Mouse (Mus musculus): ENCODE measurements around the gene Mrto4. TPM values are rescaled to one million over a fixed set of nuclear protein-coding genes. Genes with fewer than 3 reads are reported as not detected.

Gene Mrto4
- polyA plus RNA-seq, 1 experiment from 2014 or later, result 115 TPM

DNA sequence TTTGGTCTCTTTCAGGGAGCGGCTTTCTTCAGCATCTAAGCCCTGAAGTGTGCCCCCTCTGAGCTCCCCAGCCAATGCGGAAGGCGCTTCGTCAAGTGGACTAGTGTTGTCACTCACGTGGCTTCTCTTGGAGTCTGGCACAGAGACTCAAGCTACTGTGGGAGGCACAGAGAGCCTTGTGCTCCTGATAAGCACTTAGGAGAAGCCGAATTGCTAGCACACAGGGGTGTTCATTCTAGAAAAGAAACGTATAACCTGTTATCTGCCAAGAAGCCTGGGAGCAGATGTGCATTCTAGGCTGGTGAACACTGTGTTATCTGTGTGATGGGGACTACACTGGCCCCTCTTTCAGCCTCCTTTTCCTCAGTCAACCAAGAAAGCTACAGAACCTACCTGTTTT is 16.9 kb downstream of the Mrto4 start:
- Histone ChIP-seq H3K27ac (replicated peaks) (no peak overlapping the region), H3K27me3 (peaks cover 4% of the 10 kb centered on the region; the same call in 1 of the 2 replicates), H3K4me1 (no peaks in the 10 kb centered on the region), H3K9ac (replicated peaks) (no peak overlapping the region), H3K4me3 (no peak overlapping the region), H3K9me3 (no peaks in the 10 kb centered on the region), H3K36me3 (no peaks in the 10 kb centered on the region), H3K4me2 (replicated peaks) (no peak overlapping the region)
- ATAC-seq (replicated peaks), result no peak
- 72% methylated on average over 7 of the region's 7 CpGs for WGBS

- ATAC-seq (replicated peaks), result no peak
Measured at GRCm38 (mm10) chr4:139334631-139335295, 17.6 kb downstream of the Mrto4 start.

DNA sequence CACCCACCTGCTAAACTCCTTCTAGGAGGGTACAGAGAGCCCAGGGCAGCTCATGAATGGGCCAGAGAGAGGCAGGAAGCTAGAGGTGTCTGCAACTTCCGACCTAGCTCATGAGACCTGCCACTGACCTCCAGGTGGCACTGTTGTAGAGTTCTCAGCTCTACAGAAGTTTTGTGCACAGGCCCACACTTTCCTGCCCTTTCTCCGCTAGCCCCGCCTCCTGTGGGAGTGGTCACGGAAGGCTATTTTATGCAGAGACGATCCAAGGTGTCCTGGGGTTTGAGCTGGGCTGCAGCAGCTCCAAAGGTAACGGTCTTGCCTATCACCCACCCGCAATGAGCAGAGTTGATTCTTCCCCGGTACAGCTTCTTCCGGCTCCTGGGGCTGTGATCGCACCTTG is 21.8 kb downstream of the Mrto4 start:
- Histone ChIP-seq H3K4me2 (replicated peaks) (no peak overlapping the region), H3K27ac (replicated peaks) (no peak overlapping the region), H3K9ac (replicated peaks) (no peak overlapping the region), H3K4me3 (no peak overlapping the region), H3K9me3 (no peaks in the 10 kb centered on the region), H3K4me1 (no peaks in the 10 kb centered on the region), H3K27me3 (no peaks in the 10 kb centered on the region), H3K36me3 (no peaks in the 10 kb centered on the region)
- 16% methylated on average over 10 of the region's 10 CpGs for WGBS
- no peak for ATAC-seq (replicated peaks)

More at GRCm38 (mm10) chr4:139334631-139335295, 17.6 kb downstream of the Mrto4 start:
- 69% methylated on average over 7 of the region's 9 CpGs for WGBS
- Histone ChIP-seq H3K4me3 (no peak overlapping the region), H3K9me3 (no peaks in the 10 kb centered on the region), H3K27ac (replicated peaks) (no peak overlapping the region), H3K4me1 (no peaks in the 10 kb centered on the region), H3K27me3 (peaks cover 4% of the 10 kb centered on the region; the same call in 1 of the 2 replicates), H3K36me3 (no peaks in the 10 kb centered on the region), H3K9ac (replicated peaks) (no peak overlapping the region), H3K4me2 (replicated peaks) (no peak overlapping the region)

DNA sequence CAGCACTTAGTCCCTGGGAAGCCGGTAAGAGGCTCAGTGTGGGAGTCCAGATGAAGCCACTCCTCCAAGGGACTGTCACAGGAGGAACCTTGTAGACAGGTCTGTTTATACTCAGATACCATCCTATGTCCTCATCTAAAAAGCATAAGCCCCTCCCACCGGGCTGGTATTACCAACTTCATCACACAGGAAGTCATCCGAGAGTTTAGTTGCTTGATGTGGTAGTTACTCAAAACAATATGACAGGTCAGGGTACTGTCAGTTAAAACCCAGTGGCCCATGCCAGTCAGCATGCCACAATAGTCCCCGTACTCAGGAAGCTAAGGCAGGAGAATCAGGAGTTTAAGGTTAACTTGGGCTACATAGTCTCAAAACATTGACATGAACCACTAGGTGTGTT is 32.6 kb downstream of the Mrto4 start:
- Histone ChIP-seq H3K27me3 (no peaks in the 10 kb centered on the region), H3K9me3 (no peaks in the 10 kb centered on the region), H3K4me1 (no peaks in the 10 kb centered on the region), H3K4me3 (no peak overlapping the region), H3K27ac (replicated peaks) (no peak overlapping the region), H3K4me2 (replicated peaks) (no peak overlapping the region), H3K9ac (replicated peaks) (no peak overlapping the region), H3K36me3 (peaks cover 2% of the 10 kb centered on the region; the same call in 1 of the 2 replicates)
- no peak for ATAC-seq (replicated peaks)
- WGBS, result 89% methylated on average over 4 of the region's 4 CpGs

DNA sequence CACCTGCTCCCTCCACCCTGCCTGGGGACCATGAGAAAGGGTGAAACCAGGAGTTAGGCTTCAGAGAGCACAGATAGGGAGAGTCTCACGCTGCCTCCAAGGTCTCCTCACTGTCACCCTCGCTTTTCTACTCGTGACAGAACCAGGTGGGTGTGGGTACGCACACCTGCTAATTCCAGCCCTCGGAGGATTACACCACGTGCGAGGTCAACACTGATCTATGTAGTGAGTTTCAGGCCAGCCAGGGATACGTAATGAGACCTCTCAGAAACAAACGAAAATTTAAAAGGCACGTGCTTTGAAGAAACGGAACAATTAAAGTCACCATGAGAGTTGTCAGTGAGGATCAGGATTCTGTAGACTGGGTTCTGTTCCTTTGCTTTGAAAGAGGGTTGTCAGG is 33.9 kb downstream of the Mrto4 start:
- peaks cover 2% of the 10 kb centered on the region; the same call in 1 of the 2 replicates for H3K36me3 ChIP-seq
- ATAC-seq (replicated peaks), result no peak
- WGBS, result 94% methylated on average over 11 of the region's 11 CpGs
- H3K4me1 ChIP-seq, result no peaks in the 10 kb centered on the region
- H3K9ac ChIP-seq (replicated peaks), result no peak overlapping the region
- no peak overlapping the region for H3K4me2 ChIP-seq (replicated peaks)
- H3K27me3 ChIP-seq, result no peaks in the 10 kb centered on the region
- H3K9me3 ChIP-seq, result no peaks in the 10 kb centered on the region
- no peak overlapping the region for H3K4me3 ChIP-seq
- no peak overlapping the region for H3K27ac ChIP-seq (replicated peaks)

DNA sequence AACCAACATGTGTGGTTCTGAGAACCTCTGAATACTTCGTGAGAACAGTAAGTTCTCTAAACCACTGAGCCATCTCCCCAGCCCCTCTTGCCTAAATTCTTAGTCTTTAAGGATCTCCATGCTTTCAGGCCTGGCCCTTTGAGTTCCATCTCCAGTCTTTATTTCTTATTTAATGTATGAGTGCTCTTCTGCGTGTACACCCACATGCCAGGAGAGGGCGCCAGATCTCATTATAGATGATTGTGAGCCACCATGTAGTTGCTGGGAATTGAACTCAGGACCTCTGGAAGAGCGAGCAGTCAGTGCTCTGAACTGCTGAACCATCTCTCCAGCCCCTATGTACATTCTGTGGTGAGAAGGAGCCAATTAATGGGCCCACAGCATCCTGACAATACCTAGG is 39.7 kb downstream of the Mrto4 start:
- peaks cover 24% of the 10 kb centered on the region for H3K4me1 ChIP-seq
- peaks cover 2% of the 10 kb centered on the region; the same call in 1 of the 2 replicates for H3K36me3 ChIP-seq
- H3K27ac ChIP-seq (replicated peaks), result no peak overlapping the region
- no peak overlapping the region for H3K9ac ChIP-seq (replicated peaks)
- WGBS, result 61% methylated on average over 4 of the region's 4 CpGs
- H3K27me3 ChIP-seq, result no peaks in the 10 kb centered on the region
- no peak for ATAC-seq (replicated peaks)
- H3K4me2 ChIP-seq (replicated peaks), result no peak overlapping the region
- H3K4me3 ChIP-seq, result no peak overlapping the region
- no peaks in the 10 kb centered on the region for H3K9me3 ChIP-seq

DNA sequence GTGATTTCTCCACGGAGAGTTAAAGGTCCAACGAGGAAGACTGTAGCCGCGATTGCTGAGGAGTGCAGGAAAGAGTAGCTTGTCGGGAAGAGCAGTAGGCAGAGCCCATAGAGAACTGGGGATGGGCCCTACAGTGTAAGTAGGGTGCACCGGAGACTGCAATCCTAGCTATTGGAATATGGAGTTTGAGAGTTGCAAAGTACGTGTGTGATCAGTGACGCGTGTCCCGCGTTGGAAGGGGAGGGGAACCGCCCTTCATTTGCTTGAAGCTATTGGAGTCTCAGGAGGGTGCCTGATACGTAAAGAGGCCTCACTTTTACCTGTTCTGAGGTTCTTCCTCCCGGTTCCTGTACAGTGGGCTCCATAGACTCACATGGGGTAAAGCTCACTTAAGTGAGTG is 40.7 kb downstream of the Mrto4 start:
- Histone ChIP-seq H3K4me2 (replicated peaks) (peak overlapping the region; percentile 92), H3K4me1 (peaks cover 24% of the 10 kb centered on the region), H3K9me3 (no peaks in the 10 kb centered on the region), H3K9ac (replicated peaks) (peak overlapping the region; percentile 89), H3K4me3 (peak overlapping the region; percentile 88), H3K36me3 (peaks cover 2% of the 10 kb centered on the region; the same call in 1 of the 2 replicates), H3K27ac (replicated peaks) (no peak overlapping the region), H3K27me3 (no peaks in the 10 kb centered on the region)
- WGBS, result 19% methylated on average over 14 of the region's 14 CpGs
- no peak for ATAC-seq (replicated peaks)

- ATAC-seq (replicated peaks), result peak; percentile 18
- H3K36me3 ChIP-seq, result peaks cover 2% of the 10 kb centered on the region; the same call in 1 of the 2 replicates
- H3K27ac ChIP-seq (replicated peaks), result peak overlapping the region; percentile 67
- no peaks in the 10 kb centered on the region for H3K27me3 ChIP-seq
- peak overlapping the region; percentile 88 for H3K4me3 ChIP-seq
- under 1% methylated on average over 53 of the region's 53 CpGs for WGBS
- H3K9ac ChIP-seq (replicated peaks), result peak overlapping the region; percentile 89
- H3K4me1 ChIP-seq, result peaks cover 24% of the 10 kb centered on the region
- no peaks in the 10 kb centered on the region for H3K9me3 ChIP-seq
- H3K4me2 ChIP-seq (replicated peaks), result peak overlapping the region; percentile 92
Measured at GRCm38 (mm10) chr4:139310899-139311701, 41.3 kb downstream of the Mrto4 start.

- Histone ChIP-seq H3K9me3 (no peaks in the 10 kb centered on the region), H3K4me3 (peak within 1 kb of the TSS; percentile 88), H3K27ac (replicated peaks) (peak within 1 kb of the TSS; percentile 67), H3K27me3 (no peaks in the 10 kb centered on the region), H3K36me3 (no peaks in the 10 kb centered on the region; the same call in 1 of the 2 replicates), H3K4me1 (peaks cover 24% of the 10 kb centered on the region), H3K9ac (replicated peaks) (peak within 1 kb of the TSS; percentile 89), H3K4me2 (replicated peaks) (peak within 1 kb of the TSS; percentile 92)
- WGBS, result under 1% methylated on average over 62 of the region's 63 CpGs
- ATAC-seq (replicated peaks), result peak; percentile 90
Measured at GRCm38 (mm10) chr4:139310171-139310898, 42.0 kb downstream of the Mrto4 start, which contains the start of the genes Pqlc2 and Akr7a5. Pqlc2 (minus strand) TSS chr4:139310708. Akr7a5 (plus strand) TSS chr4:139310744.

GRCm38 (mm10) chr4:139309651-139310050 is 42.7 kb downstream of the Mrto4 start:
- WGBS, result 20% methylated on average over 6 of the region's 6 CpGs
- no peak for ATAC-seq (replicated peaks)
- Histone ChIP-seq H3K9me3 (no peaks in the 10 kb centered on the region), H3K9ac (replicated peaks) (peak overlapping the region; percentile 89), H3K4me3 (peak overlapping the region; percentile 88), H3K27ac (replicated peaks) (no peak overlapping the region), H3K4me2 (replicated peaks) (peak overlapping the region; percentile 92), H3K36me3 (no peaks in the 10 kb centered on the region; the same call in 1 of the 2 replicates), H3K27me3 (no peaks in the 10 kb centered on the region), H3K4me1 (peaks cover 24% of the 10 kb centered on the region)

DNA sequence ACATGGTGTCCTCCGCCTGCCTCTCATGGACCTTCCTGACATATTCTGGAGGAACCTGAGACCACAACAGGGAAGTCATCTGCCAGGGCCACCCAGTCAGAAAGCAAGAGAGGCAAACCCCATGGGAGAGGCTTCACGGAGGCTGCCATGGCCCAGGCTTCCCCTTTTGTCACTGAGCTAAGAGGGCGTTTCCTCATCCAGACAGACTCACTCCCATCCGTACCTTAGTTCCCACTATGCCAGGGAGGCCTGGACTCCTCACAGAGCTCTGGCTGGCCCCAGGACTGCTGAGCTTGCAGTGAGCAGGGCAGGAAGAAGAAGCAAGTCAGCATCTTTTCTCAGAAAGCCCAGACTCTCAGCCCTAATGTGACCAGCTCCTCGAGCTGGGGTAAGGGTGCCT is 44.5 kb downstream of the Mrto4 start:
- no peak for ATAC-seq (replicated peaks)
- Histone ChIP-seq H3K9ac (replicated peaks) (no peak overlapping the region), H3K4me3 (no peak overlapping the region)

More for the DNA sequence above, 44.5 kb downstream of the Mrto4 start:
- Histone ChIP-seq H3K9me3 (no peaks in the 10 kb centered on the region), H3K27ac (replicated peaks) (no peak overlapping the region), H3K4me1 (peaks cover 24% of the 10 kb centered on the region), H3K27me3 (no peaks in the 10 kb centered on the region), H3K36me3 (no peaks in the 10 kb centered on the region; the same call in 1 of the 2 replicates), H3K4me2 (replicated peaks) (no peak overlapping the region)
- WGBS, result 83% methylated on average over 5 of the region's 5 CpGs

All from forebrain, embryonic 15.5 days (tissue).